Mouse (Mus musculus) cerebellum, postnatal 36 days (tissue): ENCODE measurements around the gene Prl3d1.
A peak's percentile ranks its signal among the peaks of the same experiment; 100 is the strongest.
"Not testable (repeated sequence)": the region's sequence is repeated elsewhere in the genome, so short reads cannot be mapped to it uniquely, and the experiment has no call there.

Source experiments
- DNase-seq, 2 experiments: peaks; one replicate each; pipeline ENCODE4 v3.0.0; 2021 to 2022; ENCODE audit warnings: mixed read lengths in 2 of 2

Prl3d1 gene

GRCm38 (mm10) chr13:27093890-27094289 is at the start of gene Prl3d1:
Prl3d1 (plus strand) TSS chr13:27094190.
- DNase-seq, result not testable (repeated sequence)

GRCm38 (mm10) chr13:27057270-27057669 is 36.7 kb upstream of the Prl3d1 start, which contains the start of gene Prl:
Prl (plus strand) TSS chr13:27057570.
- no peak for DNase-seq

GRCm38 (mm10) chr13:27059177-27059576 is 34.8 kb upstream of the Prl3d1 start:
- DNase-seq, result peak in 1 of 2 experiments; percentile 3

GRCm38 (mm10) chr13:27121398-27121797 is 27.4 kb downstream of the Prl3d1 start, which contains the start of gene Prl3d2:
Prl3d2 (plus strand) TSS chr13:27121698.
- not testable (repeated sequence) for DNase-seq

- DNase-seq, result no peak
Measured at GRCm38 (mm10) chr13:27148264-27148663, 54.3 kb downstream of the Prl3d1 start.
